20 mouse cellular contexts compared by ENCODE assay signal in genomic region chr10:82681639-82682038, GRCm38 (mm10). TPM values are rescaled to one million over a fixed set of nuclear protein-coding genes. Genes with fewer than 3 reads are reported as not detected.
A peak's percentile ranks its signal among the peaks of the same experiment; 100 is the strongest.
DNase-seq lines count a peak whose midpoint lies in the region; ATAC-seq and TF ChIP-seq lines count a peak whose summit lies in the region.
"Had no signal": no experiment of that assay in that cellular context is flagged by ENCODE, and none has a peak within 500 bp of the region (broad histone marks: within the 10 kb centered on the region; RNA-seq: fewer than 3 reads in every experiment).

No protein-coding gene starts in this region.

- TF ChIP-seq POLR2A in cerebellum, adult 2 months (IDR thresholded peaks at IDR 0.05; ENCODE audit: borderline replicate concordance, insufficient read depth, low read length), result no peak

- DNase-seq in cerebellum, adult 2 months, result peak in 1 of 2 experiments; percentile 58
- DNase-seq in cerebellum, adult 8-10 months, result no peak
- peak; percentile 48 for DNase-seq in layer of hippocampus, adult 9-11 months
- no peak for DNase-seq in layer of hippocampus, adult 11-12 months (ENCODE audit: low spot score)
- peak; percentile 43 for DNase-seq in right cerebral cortex, postnatal 25 days
- no peak for DNase-seq in right cerebral cortex, postnatal 4 days
- DNase-seq in T-cell, adult 2 months (ENCODE audit: low spot score), result no peak
- DNase-seq: adrenal gland, postnatal 36 days; kidney, adult 11 months; thymus, adult 18-20 months; thymus, postnatal 4 days had no signal

- ATAC-seq in erythroblast, adult 5-6 weeks (replicated peaks; ENCODE audit: low FRiP score, poor library complexity, severe bottlenecking), result no peak
- ATAC-seq: forebrain, embryonic 13.5 days; lung, postnatal 0 days had no signal

- peak overlapping the region; percentile 57; the same call in 1 of the 2 replicates for H3K27ac ChIP-seq in cerebellum, adult 2 months (ENCODE audit: insufficient read depth, low read length)
- H3K27ac ChIP-seq: forebrain, embryonic 13.5 days; heart, embryonic 10.5 days; kidney, postnatal 0 days; limb, embryonic 13.5 days; liver, embryonic 14.5 days had no signal

- 17% methylated on average over 7 of the region's 7 CpGs for whole genome bisulfite sequencing in cerebellum, adult 2 months

- H3K27me3 ChIP-seq in cerebellum, adult 2 months (ENCODE audit: control insufficient read depth, insufficient read depth, low read length), result no peaks in the 10 kb centered on the region
- H3K27me3 ChIP-seq: forebrain, embryonic 13.5 days; limb, embryonic 13.5 days had no signal

- H3K4me3 ChIP-seq in cerebellum, adult 2 months (replicated peaks; ENCODE audit: insufficient read depth, low read depth, low read length), result no peak overlapping the region
- H3K4me3 ChIP-seq: erythroblast, embryonic 14.5 days; forebrain, embryonic 13.5 days; heart, embryonic 10.5 days; limb, embryonic 13.5 days had no signal

- peaks cover 12% of the 10 kb centered on the region for H3K4me1 ChIP-seq in cerebellum, adult 2 months (ENCODE audit: control insufficient read depth, insufficient read depth, low read length)
- H3K4me1 ChIP-seq: forebrain, embryonic 13.5 days; heart, embryonic 10.5 days; limb, embryonic 13.5 days had no signal

- no peak for TF ChIP-seq CTCF in cerebellum, adult 2 months (IDR thresholded peaks at IDR 0.05; ENCODE audit: borderline replicate concordance, insufficient read depth, low read depth, low read length)

RNA-seq across cellular contexts. Expression of gene Glt8d2, which starts 8.8 kb away (rescaled TPM):
- polyA plus RNA-seq in cerebellum, adult 2 months (2012; rRNA removed), result 1.1 TPM in 2 replicates
- not detected in 2 replicates for total RNA-seq in erythroblast, adult 5-6 weeks (2015; ENCODE audit: low replicate concordance)
- total RNA-seq in erythroblast, adult 5-6 weeks (2017; ENCODE audit: low replicate concordance), result 0.98 TPM in 1 of 2 replicates, not detected in the other
- polyA plus RNA-seq: erythroblast, embryonic 14.5 days; G1E had no signal

RNA-seq across cellular contexts. Expression of gene Hcfc2, which starts 14.3 kb away (rescaled TPM):
- polyA plus RNA-seq in cerebellum, adult 2 months (2012; rRNA removed), result 32.5 and 34.0 TPM in 2 replicates
- total RNA-seq in erythroblast, adult 5-6 weeks (2015; ENCODE audit: low replicate concordance), result 4.2 and 7.9 TPM in 2 replicates
- 7.0 and 9.9 TPM in 2 replicates for total RNA-seq in erythroblast, adult 5-6 weeks (2017; ENCODE audit: low replicate concordance)

RNA-seq across cellular contexts. Expression of gene Tdg, which starts 52.0 kb away (rescaled TPM):
- 59.1 and 59.6 TPM in 2 replicates for polyA plus RNA-seq in cerebellum, adult 2 months (2012; rRNA removed)
- 11.7 and 14.2 TPM in 2 replicates for total RNA-seq in erythroblast, adult 5-6 weeks (2015; ENCODE audit: low replicate concordance)
- total RNA-seq in erythroblast, adult 5-6 weeks (2017; ENCODE audit: low replicate concordance), result 20.4 and 23.6 TPM in 2 replicates

RNA-seq across cellular contexts. Expression of gene 1190007I07Rik, which starts 58.6 kb away (rescaled TPM):
- polyA plus RNA-seq in cerebellum, adult 2 months (2012; rRNA removed), result 34.6 and 39.1 TPM in 2 replicates
- total RNA-seq in erythroblast, adult 5-6 weeks (2015; ENCODE audit: low replicate concordance), result 1.7 and 2.5 TPM in 2 replicates
- total RNA-seq in erythroblast, adult 5-6 weeks (2017; ENCODE audit: low replicate concordance), result 7.1 and 12.7 TPM in 2 replicates

Comparison
In these comparisons a context has a peak if more than half of its experiments do, and no peak if none do; other contexts are left out.
1. DNase-seq: peak in layer of hippocampus, adult 9-11 months (single experiment) and right cerebral cortex, postnatal 25 days (single experiment); none in cerebellum, adult 8-10 months (single experiment), layer of hippocampus, adult 11-12 months (single experiment), right cerebral cortex, postnatal 4 days (single experiment) and T-cell, adult 2 months (single experiment).